Mouse (Mus musculus) cerebellum, adult 9-10 months (tissue): Measurements from ENCODE around the gene Ccdc3.

ENCODE experiments used
- DNase-seq: peaks from one replicate; pipeline ENCODE4 v3.0.0; 2022

Gene Ccdc3

GRCm38 (mm10) chr2:5161908-5162674 lies 24.5 kb downstream of the Ccdc3 start:
- no peak for DNase-seq

- no peak for DNase-seq
These were observed 25.2 kb downstream of the Ccdc3 start for GRCm38 (mm10) chr2:5162756-5163155.

GRCm38 (mm10) chr2:5165941-5166361 lies 28.4 kb downstream of the Ccdc3 start:
- DNase-seq = no peak

GRCm38 (mm10) chr2:5166796-5167195 lies 29.2 kb downstream of the Ccdc3 start:
- no peak for DNase-seq

GRCm38 (mm10) chr2:5170815-5171214 lies 33.2 kb downstream of the Ccdc3 start:
- no peak for DNase-seq

- DNase-seq = no peak
These were observed 33.9 kb downstream of the Ccdc3 start for GRCm38 (mm10) chr2:5171301-5172000.

GRCm38 (mm10) chr2:5172773-5173172 lies 35.2 kb downstream of the Ccdc3 start:
- DNase-seq = no peak

- no peak for DNase-seq
These were observed 37.1 kb downstream of the Ccdc3 start for GRCm38 (mm10) chr2:5174716-5175115.

GRCm38 (mm10) chr2:5181462-5182443 lies 44.2 kb downstream of the Ccdc3 start:
- no peak for DNase-seq

- DNase-seq = no peak
These were observed 46.6 kb downstream of the Ccdc3 start for GRCm38 (mm10) chr2:5184166-5184565.

GRCm38 (mm10) chr2:5185631-5186030 lies 48.1 kb downstream of the Ccdc3 start:
- no peak for DNase-seq

GRCm38 (mm10) chr2:5192156-5192555 lies 54.6 kb downstream of the Ccdc3 start:
- DNase-seq = no peak

GRCm38 (mm10) chr2:5193071-5193470 lies 55.5 kb downstream of the Ccdc3 start:
- no peak for DNase-seq

GRCm38 (mm10) chr2:5194701-5195215 lies 57.2 kb downstream of the Ccdc3 start:
- no peak for DNase-seq

- no peak for DNase-seq
These were observed 59.9 kb downstream of the Ccdc3 start for GRCm38 (mm10) chr2:5197486-5197885.

GRCm38 (mm10) chr2:5199289-5199688 lies 61.7 kb downstream of the Ccdc3 start:
- DNase-seq = no peak

GRCm38 (mm10) chr2:5200817-5201364 lies 63.3 kb downstream of the Ccdc3 start:
- no peak for DNase-seq

GRCm38 (mm10) chr2:5203146-5203545 lies 65.6 kb downstream of the Ccdc3 start:
- no peak for DNase-seq

GRCm38 (mm10) chr2:5204941-5205340 lies 67.4 kb downstream of the Ccdc3 start:
- DNase-seq = no peak

GRCm38 (mm10) chr2:5206651-5207050 lies 69.1 kb downstream of the Ccdc3 start:
- DNase-seq = no peak

GRCm38 (mm10) chr2:5214581-5214980 lies 77.0 kb downstream of the Ccdc3 start:
- DNase-seq = no peak

GRCm38 (mm10) chr2:5215252-5215815 lies 77.8 kb downstream of the Ccdc3 start:
- DNase-seq = no peak
